Mouse (Mus musculus) layer of hippocampus, postnatal 25 days (tissue): ENCODE data around the gene 1110008L16Rik. TPM values are rescaled to one million over a fixed set of nuclear protein-coding genes. Genes with fewer than 3 reads are reported as not detected.
A peak's percentile ranks its signal among the peaks of the same experiment; 100 is the strongest.
"Not testable (repeated sequence)": the region's sequence is repeated elsewhere in the genome, so short reads cannot be mapped to it uniquely, and the experiment has no call there.

ENCODE experiments used
- DNase-seq, 2 experiments: peaks; one replicate each; pipeline ENCODE4 v3.0.0; 2022; ENCODE audit warnings: mixed read lengths in 2 of 2, low spot score in 1 of 2; ENCODE audit errors: extremely low spot score in 1 of 2
- total RNA-seq, 2 experiments: library from RNA; stranded (reverse); gene quantifications; 2 replicates each; pipeline ENCODE4 v1.2.3; 2021

1110008L16Rik gene
- 1 to 10 TPM; 9.3 to 9.4 TPM for total RNA-seq

- DNase-seq: no peak
Measured at GRCm38 (mm10) chr12:55299336-55299735, at the start of gene 1110008L16Rik. TSS of gene 1110008L16Rik (plus strand) at chr12:55299577.

GRCm38 (mm10) chr12:55261950-55262349, 37.4 kb upstream of the 1110008L16Rik start:
- DNase-seq: not testable (repeated sequence)

- DNase-seq: not testable (repeated sequence)
Measured at GRCm38 (mm10) chr12:55263385-55263784, 36.0 kb upstream of the 1110008L16Rik start.

GRCm38 (mm10) chr12:55272243-55272642, 27.1 kb upstream of the 1110008L16Rik start:
- no peak for DNase-seq

- DNase-seq: not testable (repeated sequence)
Measured at GRCm38 (mm10) chr12:55277583-55277982, 21.8 kb upstream of the 1110008L16Rik start.

GRCm38 (mm10) chr12:55298112-55298511, 1.3 kb upstream of the 1110008L16Rik start:
- DNase-seq: no peak

GRCm38 (mm10) chr12:55300820-55301351, 1.5 kb downstream of the 1110008L16Rik start:
- no peak for DNase-seq

- DNase-seq: no peak
Measured at GRCm38 (mm10) chr12:55301472-55302300, 2.3 kb downstream of the 1110008L16Rik start.

GRCm38 (mm10) chr12:55302485-55303441, 3.4 kb downstream of the 1110008L16Rik start, which contains the start of gene Ppp2r3c:
TSS of gene Ppp2r3c (minus strand) at chr12:55302998.
- DNase-seq: peak; percentile 77 to 82

GRCm38 (mm10) chr12:55306371-55306770, 7.0 kb downstream of the 1110008L16Rik start:
- DNase-seq: no peak

GRCm38 (mm10) chr12:55307566-55307965, 8.2 kb downstream of the 1110008L16Rik start:
- DNase-seq: no peak

GRCm38 (mm10) chr12:55308731-55309130, 9.4 kb downstream of the 1110008L16Rik start:
- DNase-seq: no peak

- no peak for DNase-seq
Measured at GRCm38 (mm10) chr12:55309501-55309900, 10.1 kb downstream of the 1110008L16Rik start.

GRCm38 (mm10) chr12:55311841-55312240, 12.5 kb downstream of the 1110008L16Rik start:
- DNase-seq: no peak

GRCm38 (mm10) chr12:55313901-55314300, 14.5 kb downstream of the 1110008L16Rik start:
- DNase-seq: no peak

- DNase-seq: peak; percentile 23 to 77
Measured at GRCm38 (mm10) chr12:55315192-55315591, 15.8 kb downstream of the 1110008L16Rik start.

GRCm38 (mm10) chr12:55321642-55322291, 22.4 kb downstream of the 1110008L16Rik start:
- DNase-seq: no peak

GRCm38 (mm10) chr12:55325702-55326101, 26.3 kb downstream of the 1110008L16Rik start:
- DNase-seq: no peak

GRCm38 (mm10) chr12:55328784-55329183, 29.4 kb downstream of the 1110008L16Rik start:
- DNase-seq: no peak

- no peak for DNase-seq
Measured at GRCm38 (mm10) chr12:55329351-55329750, 30.0 kb downstream of the 1110008L16Rik start.
